Mouse (Mus musculus) heart, postnatal 0 days (tissue): ENCODE measurements around the gene Stat3. TPM values are rescaled to one million over a fixed set of nuclear protein-coding genes. Genes with fewer than 3 reads are reported as not detected.
A peak's percentile ranks its signal among the peaks of the same experiment; 100 is the strongest.

Experiments
- ATAC-seq: fragments of 200-750 bp; cut with Nextera tagmentation; 2 replicates; pipeline ENCODE4 v1.8.0; 2017; ENCODE audit warnings: low read depth, moderate number of reproducible peaks, moderate library complexity; ENCODE audit not compliant: insufficient read depth
- DNase-seq: peaks from one replicate; pipeline ENCODE4 v3.0.0-alpha.2; 2016; ENCODE audit warnings: low spot score
- H3K27ac ChIP-seq: fragments of 300-500 bp; sonication (generic); 2 replicates; pipeline ENCODE4 v1.5.1; 2014; ENCODE audit warnings: low read depth, mild to moderate bottlenecking
- H3K27me3 ChIP-seq: fragments of 300-500 bp; sonication (generic); 2 replicates; pipeline ENCODE4 v1.6.1; 2014; ENCODE audit warnings: low read length, mixed read lengths; ENCODE audit not compliant: control insufficient read depth, insufficient read depth
- H3K36me3 ChIP-seq: fragments of 300-500 bp; sonication (generic); replicated peaks from 2 replicates; pipeline ENCODE4 v1.6.1; 2014; ENCODE audit warnings: low read length, mixed read lengths; ENCODE audit not compliant: control insufficient read depth, insufficient read depth
- H3K4me1 ChIP-seq: fragments of 300-500 bp; sonication (generic); 2 replicates; pipeline ENCODE4 v1.6.1; 2014; ENCODE audit warnings: antibody characterized with exemption; ENCODE audit not compliant: control insufficient read depth, insufficient read depth
- H3K4me2 ChIP-seq: fragments of 300-500 bp; sonication (generic); 2 replicates; pipeline ENCODE4 v1.6.1; 2014; ENCODE audit warnings: low read depth, mild to moderate bottlenecking, low read length, moderate library complexity
- H3K4me3 ChIP-seq: fragments of 300-500 bp; sonication (generic); 2 replicates; pipeline ENCODE4 v1.5.1; 2014; ENCODE audit warnings: low read depth, low read length
- H3K9ac ChIP-seq: fragments of 300-500 bp; sonication (generic); replicated peaks from 2 replicates; pipeline ENCODE4 v1.6.1; 2014; ENCODE audit warnings: low read depth, low read length, mixed read lengths
- H3K9me3 ChIP-seq: fragments of 300-500 bp; sonication (generic); replicated peaks from 2 replicates; pipeline ENCODE4 v1.6.1; 2016; ENCODE audit warnings: low read length; ENCODE audit not compliant: control insufficient read depth
- CTCF ChIP-seq: IDR thresholded peaks from 2 replicates; pipeline ENCODE4 v1.5.1; 2016; ENCODE audit warnings: antibody characterized with exemption, control low read depth, low read depth
- EP300 ChIP-seq: IDR thresholded peaks from 2 replicates; pipeline ENCODE4 v1.6.1; 2016; ENCODE audit warnings: antibody characterized with exemption, low read depth
- WGBS: fragments of 180-500 bp; shearing (Covaris S2); extraction: QIAGEN DNeasy Blood & Tissue Kit; methylation state at CpG from one replicate; pipeline ENCODE4 v1.1.7; 2014; 5-methylcytosine and 5-hydroxymethylcytosine counted together
- polyA plus RNA-seq: library from polyadenylated mRNA; unstranded; fragments of >200 nt; fragmentation: Nextera tagmentation; extraction: Ambion mirVana; gene quantifications from 2 replicates; pipeline ENCODE4 v1.2.1, GENCODE M21; 2015
- total RNA-seq: library from RNA; depleted of rRNA; stranded (reverse); fragments of >200 nt; gene quantifications from 2 replicates; pipeline ENCODE4 v1.2.3, GENCODE M21; 2014; ENCODE audit warnings: low replicate concordance

The Stat3 gene
- total and polyA plus RNA-seq, 2 experiments from 2014 or later, result 65.7 to 105 TPM

GRCm38 (mm10) chr11:100947548-100947947 lies 8.2 kb upstream of the Stat3 start:
- Histone ChIP-seq H3K9ac (no peak overlapping the region), H3K27ac (no peak overlapping the region), H3K9me3 (peaks cover 6% of the 10 kb centered on the region; the same call in 1 of the 2 replicates), H3K4me2 (no peak overlapping the region), H3K27me3 (no peaks in the 10 kb centered on the region), H3K4me1 (peaks cover 11% of the 10 kb centered on the region), H3K4me3 (no peak overlapping the region), H3K36me3 (no peaks in the 10 kb centered on the region)
- no peak for ATAC-seq
- DNase-seq, result no peak
- TF ChIP-seq EP300 (no peak), CTCF (peak; percentile 25; the same call in 1 of the 2 replicates)

- Histone ChIP-seq H3K9me3 (peaks cover 6% of the 10 kb centered on the region; the same call in 1 of the 2 replicates), H3K4me3 (no peak overlapping the region), H3K9ac (no peak overlapping the region), H3K4me2 (no peak overlapping the region), H3K4me1 (peaks cover 5% of the 10 kb centered on the region; the same call in 1 of the 2 replicates), H3K27me3 (no peaks in the 10 kb centered on the region), H3K27ac (0 out of 2 replicates have a peak overlapping the region, but pooled peaks have one; percentile 0), H3K36me3 (no peaks in the 10 kb centered on the region)
- ATAC-seq (peak; percentile 8; the same call in 1 of the 2 replicates), DNase-seq (peak; percentile 36)
- WGBS, result 14% methylated on average over 4 of the region's 4 CpGs
- TF ChIP-seq CTCF (no peak), EP300 (no peak)
These were observed 7.5 kb upstream of the Stat3 start for GRCm38 (mm10) chr11:100946862-100947261.

- H3K4me1 ChIP-seq, result peaks cover 15% of the 10 kb centered on the region
- DNase-seq (no peak), ATAC-seq (no peak)
These were observed 3.0 kb upstream of the Stat3 start for GRCm38 (mm10) chr11:100942388-100942787.

GRCm38 (mm10) chr11:100938711-100939511 lies 429 bp downstream of the Stat3 start:
- Histone ChIP-seq H3K27ac (peak overlapping the region; percentile 98), H3K4me1 (peaks cover 31% of the 10 kb centered on the region), H3K36me3 (0 out of 2 replicates have a peak, but pooled peaks cover 3% of the 10 kb centered on the region), H3K27me3 (no peaks in the 10 kb centered on the region), H3K9me3 (no peaks in the 10 kb centered on the region), H3K9ac (peak overlapping the region; percentile 97), H3K4me3 (peak overlapping the region; percentile 99), H3K4me2 (peak overlapping the region; percentile 73)
- ATAC-seq (peak; percentile 5), DNase-seq (no peak)
- under 1% methylated on average over 48 of the region's 48 CpGs for WGBS
- no peak for TF ChIP-seq CTCF
- no peak; the same call in 1 of the 2 replicates for TF ChIP-seq EP300

More at GRCm38 (mm10) chr11:100942388-100942787, 3.0 kb upstream of the Stat3 start:
- no peaks in the 10 kb centered on the region for H3K36me3 ChIP-seq
- TF ChIP-seq EP300 (no peak), CTCF (no peak)
- 85% methylated on average over 1 of the region's 1 CpGs for WGBS
- no peak overlapping the region for H3K4me2 ChIP-seq
- H3K4me3 ChIP-seq, result no peak overlapping the region
- no peaks in the 10 kb centered on the region for H3K27me3 ChIP-seq
- H3K9me3 ChIP-seq, result peaks cover 6% of the 10 kb centered on the region; the same call in 1 of the 2 replicates
- H3K27ac ChIP-seq, result no peak overlapping the region
- H3K9ac ChIP-seq, result no peak overlapping the region

GRCm38 (mm10) chr11:100938112-100938511 lies 1.2 kb downstream of the Stat3 start:
- H3K36me3 ChIP-seq, result 0 out of 2 replicates have a peak, but pooled peaks cover 4% of the 10 kb centered on the region
- H3K9me3 ChIP-seq, result no peaks in the 10 kb centered on the region
- H3K4me3 ChIP-seq, result peak overlapping the region; percentile 99
- H3K27ac ChIP-seq, result peak overlapping the region; percentile 98; the same call in 1 of the 2 replicates
- WGBS, result 10% methylated on average over 5 of the region's 5 CpGs
- peak overlapping the region; percentile 73 for H3K4me2 ChIP-seq
- TF ChIP-seq CTCF (no peak), EP300 (no peak)
- H3K27me3 ChIP-seq, result no peaks in the 10 kb centered on the region
- H3K9ac ChIP-seq, result peak overlapping the region; percentile 97; the same call in 1 of the 2 replicates
- DNase-seq (peak; percentile 43), ATAC-seq (no peak)
- peaks cover 31% of the 10 kb centered on the region for H3K4me1 ChIP-seq
